Mouse (Mus musculus) neural tube, embryonic 11.5 days (tissue): Measurements from ENCODE around the gene P4hb. TPM values are rescaled to one million over a fixed set of nuclear protein-coding genes. Genes with fewer than 3 reads are reported as not detected.
A peak's percentile ranks its signal among the peaks of the same experiment; 100 is the strongest.

ENCODE experiments used
- ATAC-seq: fragments of 200-750 bp; cut with Nextera tagmentation; 2 replicates; pipeline ENCODE4 v1.8.0; 2017; ENCODE audit warnings: moderate number of reproducible peaks, mild to moderate bottlenecking, moderate TSS enrichment, moderate library complexity; ENCODE audit not compliant: insufficient read depth, low FRiP score, low TSS enrichment
- DNase-seq: peaks from one replicate; pipeline ENCODE4 v3.0.0-alpha.2; 2015; ENCODE audit warnings: low spot score
- H3K27ac ChIP-seq: fragments of 300-500 bp; sonication (generic); 2 replicates; pipeline ENCODE4 v1.5.1; 2014; ENCODE audit warnings: low read depth, mild to moderate bottlenecking, low read length
- H3K27me3 ChIP-seq: fragments of 300-500 bp; sonication (generic); 2 replicates; pipeline ENCODE4 v1.6.1; 2014; ENCODE audit warnings: mild to moderate bottlenecking, low read length, mixed read lengths; ENCODE audit not compliant: control insufficient read depth, insufficient read depth
- H3K36me3 ChIP-seq: fragments of 300-500 bp; sonication (generic); 2 replicates; pipeline ENCODE4 v1.6.1; 2014; ENCODE audit warnings: mild to moderate bottlenecking, low read length, moderate library complexity, mixed read lengths; ENCODE audit not compliant: control insufficient read depth, insufficient read depth
- H3K4me1 ChIP-seq: fragments of 300-500 bp; sonication (generic); 2 replicates; pipeline ENCODE4 v1.6.1; 2014; ENCODE audit warnings: low read length, mixed read lengths; ENCODE audit not compliant: control insufficient read depth, insufficient read depth
- H3K4me2 ChIP-seq: fragments of 300-500 bp; sonication (generic); 2 replicates; pipeline ENCODE4 v1.6.1; 2014; ENCODE audit warnings: low read depth, mild to moderate bottlenecking, moderate library complexity
- H3K4me3 ChIP-seq: fragments of 300-500 bp; sonication (generic); 2 replicates; pipeline ENCODE4 v1.5.1; 2014; ENCODE audit warnings: low read depth, low read length
- H3K9ac ChIP-seq: fragments of 300-500 bp; sonication (generic); 2 replicates; pipeline ENCODE4 v1.6.1; 2014; ENCODE audit warnings: mild to moderate bottlenecking, low read length
- H3K9me3 ChIP-seq: fragments of 300-500 bp; sonication (generic); 2 replicates; pipeline ENCODE4 v1.6.1; 2016; ENCODE audit warnings: low read length; ENCODE audit not compliant: control insufficient read depth
- WGBS: fragments of 180-500 bp; shearing (Covaris S2); extraction: QIAGEN DNeasy Blood & Tissue Kit; methylation state at CpG from one replicate; pipeline ENCODE4 v1.1.7; 2014; 5-methylcytosine and 5-hydroxymethylcytosine counted together
- polyA plus RNA-seq: library from polyadenylated mRNA; unstranded; fragments of >200 nt; fragmentation: Nextera tagmentation; extraction: Ambion mirVana; gene quantifications from 2 replicates; pipeline ENCODE4 v1.2.1, GENCODE M21; 2014

P4hb gene
- polyA plus RNA-seq, 1 experiment from 2014 or later = 562 TPM

DNA sequence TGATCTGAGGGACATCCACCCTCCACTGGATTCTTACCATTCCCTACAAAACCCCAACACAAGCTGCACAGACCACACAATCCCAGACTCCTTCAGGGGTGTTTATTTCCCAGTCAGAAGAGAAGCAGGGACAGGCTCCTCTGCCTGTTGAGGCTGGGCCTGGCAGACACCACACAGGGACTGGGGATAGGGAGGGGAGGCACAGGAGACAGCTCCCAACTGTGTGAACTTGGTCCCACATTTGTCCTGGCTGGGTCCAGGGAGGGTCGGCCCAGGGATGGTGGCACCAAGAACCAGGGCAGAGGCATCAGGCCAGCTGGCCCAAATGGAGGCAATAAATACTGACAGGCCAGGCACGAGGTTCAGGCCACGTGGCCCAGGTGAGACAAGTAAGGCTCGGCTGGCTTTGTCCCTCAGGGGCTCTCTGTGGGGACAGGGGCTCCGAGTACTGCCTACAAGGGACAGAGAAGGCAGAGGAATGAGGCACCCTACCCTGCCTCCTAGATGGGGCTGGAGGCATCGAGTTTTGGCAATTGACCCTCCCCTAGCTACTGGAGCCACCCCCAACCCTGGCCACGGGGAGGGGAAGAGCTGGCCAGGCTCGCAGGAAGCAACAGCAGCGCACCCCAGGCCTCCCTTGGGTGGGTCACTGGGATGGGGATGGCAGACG lies 5.1 kb upstream of the P4hb start:
- peaks cover 20% of the 10 kb centered on the region for H3K36me3 ChIP-seq
- no peak overlapping the region for H3K4me3 ChIP-seq
- no peak for ATAC-seq
- DNase-seq = no peak
- H3K4me1 ChIP-seq = peaks cover 13% of the 10 kb centered on the region
- H3K9me3 ChIP-seq = no peaks in the 10 kb centered on the region
- H3K27me3 ChIP-seq = no peaks in the 10 kb centered on the region
- H3K9ac ChIP-seq = no peak overlapping the region
- 85% methylated on average over 10 of the region's 10 CpGs for WGBS
- H3K4me2 ChIP-seq = no peak overlapping the region
- H3K27ac ChIP-seq = no peak overlapping the region

DNA sequence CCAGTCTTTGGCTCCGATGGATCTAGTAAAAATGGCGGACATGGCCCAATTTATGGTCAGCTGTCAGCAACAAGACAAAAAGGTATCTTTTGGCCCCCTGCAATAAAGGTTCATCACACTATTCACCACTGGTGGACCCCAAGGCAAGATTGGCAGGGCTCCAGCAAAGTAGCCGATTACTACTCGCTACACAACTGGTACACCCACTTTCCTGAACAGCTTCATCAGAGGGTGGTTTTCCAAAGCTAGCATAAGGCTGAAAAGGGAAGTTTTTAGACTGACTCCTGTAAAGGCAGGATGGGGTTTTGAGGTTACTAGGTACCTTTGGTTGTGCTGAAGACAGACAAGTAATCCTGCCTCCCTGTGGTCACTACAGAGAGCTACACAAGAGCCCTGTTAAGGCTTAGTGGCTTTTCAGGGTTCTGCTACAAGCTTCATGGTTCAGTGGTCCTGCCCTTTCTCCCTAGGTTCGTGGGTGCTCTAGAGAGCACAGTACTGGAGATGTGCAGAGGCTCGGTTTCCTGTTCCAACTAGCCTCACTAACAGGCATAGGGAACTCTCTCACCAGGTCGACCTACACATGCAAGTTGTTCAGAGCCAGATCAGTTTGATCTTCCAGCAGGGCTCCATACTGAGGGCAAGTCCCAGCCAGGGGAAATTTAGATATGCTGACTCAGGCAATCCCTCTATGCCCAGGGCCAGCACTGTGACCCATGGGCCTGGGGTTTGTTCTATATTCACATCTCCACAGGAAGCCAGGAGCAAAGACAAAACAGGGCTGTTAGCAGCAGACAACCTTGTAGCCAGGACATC lies 4.4 kb upstream of the P4hb start:
- ATAC-seq (no peak), DNase-seq (no peak)
- Histone ChIP-seq H3K4me2 (no peak overlapping the region), H3K36me3 (peaks cover 20% of the 10 kb centered on the region), H3K27ac (no peak overlapping the region), H3K4me3 (no peak overlapping the region), H3K9me3 (no peaks in the 10 kb centered on the region), H3K9ac (no peak overlapping the region), H3K4me1 (peaks cover 13% of the 10 kb centered on the region), H3K27me3 (no peaks in the 10 kb centered on the region)
- 83% methylated on average over 7 of the region's 7 CpGs for WGBS

- Histone ChIP-seq H3K36me3 (peaks cover 20% of the 10 kb centered on the region), H3K4me1 (peaks cover 18% of the 10 kb centered on the region), H3K27me3 (no peaks in the 10 kb centered on the region), H3K9ac (no peak overlapping the region), H3K27ac (no peak overlapping the region), H3K4me2 (no peak overlapping the region), H3K9me3 (no peaks in the 10 kb centered on the region), H3K4me3 (no peak overlapping the region)
- 87% methylated on average over 3 of the region's 3 CpGs for WGBS
- no peak for DNase-seq
- no peak for ATAC-seq
Measured at GRCm38 (mm10) chr11:120576365-120576981, 3.4 kb upstream of the P4hb start.

DNA sequence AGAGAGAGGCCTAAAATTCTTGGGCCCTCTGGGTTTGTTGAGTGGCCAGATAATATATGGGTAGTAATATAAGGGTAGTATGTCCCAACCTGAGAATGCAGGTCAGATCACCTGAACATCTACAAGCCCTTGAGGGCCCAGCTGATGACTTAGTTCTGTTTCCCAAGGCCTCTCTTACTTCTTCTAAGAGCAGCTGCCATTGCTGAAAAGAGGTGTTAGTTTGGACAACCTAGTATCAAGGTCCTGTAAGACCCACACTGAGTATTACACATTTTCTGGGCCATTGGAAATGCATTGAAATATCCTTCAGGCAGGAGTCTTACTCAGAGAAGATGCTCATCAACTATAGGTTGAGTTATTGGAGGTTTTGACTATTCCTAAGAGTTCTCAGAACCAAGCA lies 2.9 kb upstream of the P4hb start:
- ATAC-seq (no peak), DNase-seq (no peak)
- no peak overlapping the region for H3K4me3 ChIP-seq
- peaks cover 20% of the 10 kb centered on the region for H3K36me3 ChIP-seq
- H3K4me2 ChIP-seq = no peak overlapping the region
- no peak overlapping the region for H3K9ac ChIP-seq
- H3K9me3 ChIP-seq = no peaks in the 10 kb centered on the region
- H3K27ac ChIP-seq = no peak overlapping the region
- H3K4me1 ChIP-seq = peaks cover 21% of the 10 kb centered on the region
- H3K27me3 ChIP-seq = no peaks in the 10 kb centered on the region

DNA sequence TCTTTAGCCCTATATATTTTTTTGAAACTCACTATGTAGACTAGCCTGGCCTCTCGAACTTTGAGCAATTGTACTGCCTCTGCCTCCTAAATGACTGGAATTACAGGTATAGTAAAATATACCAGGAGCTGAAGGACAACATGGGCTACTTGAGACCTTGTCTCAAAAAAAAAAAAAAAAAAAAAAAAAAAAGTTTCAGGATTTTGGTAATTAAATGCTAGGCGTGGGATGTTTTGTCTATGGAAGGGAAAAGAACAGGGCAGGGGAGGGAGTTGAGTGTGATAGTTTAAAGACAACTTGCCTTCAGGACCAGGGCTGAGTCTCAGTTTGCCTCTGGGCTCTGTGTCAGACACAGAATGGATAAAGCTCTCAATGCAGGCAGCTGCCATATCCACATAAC lies 2.0 kb upstream of the P4hb start:
- no peaks in the 10 kb centered on the region for H3K27me3 ChIP-seq
- H3K4me1 ChIP-seq = peaks cover 18% of the 10 kb centered on the region
- peaks cover 25% of the 10 kb centered on the region for H3K36me3 ChIP-seq
- no peak overlapping the region for H3K9ac ChIP-seq
- no peaks in the 10 kb centered on the region for H3K9me3 ChIP-seq
- peak overlapping the region; percentile 90; the same call in 1 of the 2 replicates for H3K4me3 ChIP-seq
- DNase-seq (no peak), ATAC-seq (no peak)
- 74% methylated on average over 2 of the region's 2 CpGs for WGBS
- no peak overlapping the region; the same call in 1 of the 2 replicates for H3K4me2 ChIP-seq
- H3K27ac ChIP-seq = no peak overlapping the region

- H3K27ac ChIP-seq = no peak overlapping the region
Measured at GRCm38 (mm10) chr11:120574278-120574600, 1.2 kb upstream of the P4hb start.

DNA sequence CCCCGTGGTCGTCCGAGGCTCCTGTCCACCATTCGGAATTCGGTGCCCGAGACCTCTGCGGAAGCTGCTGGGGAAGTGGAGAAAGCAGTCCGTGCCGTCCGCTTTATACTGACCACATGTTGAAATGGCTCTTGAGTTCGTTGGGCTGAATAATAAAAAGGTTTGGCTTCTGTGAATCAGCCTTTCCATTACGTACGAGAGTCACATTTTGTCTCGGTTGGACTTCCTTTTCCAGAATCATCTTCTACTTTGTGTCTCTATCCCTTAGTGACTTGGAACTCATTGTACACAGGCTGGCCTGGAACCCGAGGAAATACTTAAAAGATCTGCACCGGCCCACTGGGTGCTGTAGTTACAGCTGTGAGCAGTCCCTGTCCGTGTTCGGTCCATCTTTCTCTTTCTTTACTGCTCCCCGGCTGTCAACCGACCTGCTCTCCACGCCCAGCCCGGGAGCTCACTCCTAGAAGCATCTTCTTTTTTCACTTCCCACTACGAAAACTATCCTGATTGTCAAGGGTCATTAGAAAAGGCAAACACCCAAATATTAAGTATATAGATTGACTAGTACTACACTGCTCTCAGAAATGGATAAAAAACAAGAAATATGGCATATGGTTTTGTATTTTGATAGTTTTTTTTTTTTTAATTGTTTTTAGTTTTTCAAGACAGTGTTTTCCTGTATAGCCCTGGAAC lies 678 bp upstream of the P4hb start:
- no peaks in the 10 kb centered on the region for H3K27me3 ChIP-seq
- H3K4me3 ChIP-seq = peak overlapping the region; percentile 90
- H3K9me3 ChIP-seq = no peaks in the 10 kb centered on the region
- ATAC-seq = peak; percentile 18; the same call in 1 of the 2 replicates
- WGBS = under 1% methylated on average over 23 of the region's 23 CpGs
- DNase-seq = no peak
- peaks cover 22% of the 10 kb centered on the region for H3K36me3 ChIP-seq
- H3K9ac ChIP-seq = peak overlapping the region; percentile 90
- H3K4me1 ChIP-seq = peaks cover 15% of the 10 kb centered on the region
- peak overlapping the region; percentile 80 for H3K27ac ChIP-seq
- H3K4me2 ChIP-seq = peak overlapping the region; percentile 92

More at GRCm38 (mm10) chr11:120574278-120574600, 1.2 kb upstream of the P4hb start:
- peak overlapping the region; percentile 92 for H3K4me2 ChIP-seq
- ATAC-seq = no peak
- WGBS = 48% methylated on average over 5 of the region's 5 CpGs
- peaks cover 26% of the 10 kb centered on the region for H3K36me3 ChIP-seq
- H3K9ac ChIP-seq = peak overlapping the region; percentile 90
- peaks cover 15% of the 10 kb centered on the region for H3K4me1 ChIP-seq
- no peaks in the 10 kb centered on the region for H3K9me3 ChIP-seq
- no peaks in the 10 kb centered on the region for H3K27me3 ChIP-seq
- H3K4me3 ChIP-seq = peak overlapping the region; percentile 90
- DNase-seq = no peak

DNA sequence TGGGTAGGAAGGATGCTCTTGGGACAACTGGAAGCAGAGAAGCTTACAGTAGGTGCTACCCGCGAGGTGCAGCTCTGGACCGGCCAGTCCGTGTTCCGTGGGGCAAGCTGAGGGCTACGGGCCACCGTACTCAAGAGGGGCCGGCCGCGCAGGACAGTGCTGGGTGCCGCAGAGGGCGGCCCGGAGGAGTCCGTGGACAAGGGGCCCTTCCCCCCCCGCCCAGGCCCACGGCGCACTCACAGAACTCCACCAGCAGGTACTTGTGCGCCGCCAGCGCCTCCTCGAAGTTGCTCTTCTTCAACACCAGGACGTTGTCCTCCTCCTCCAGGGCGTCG lies 669 bp downstream of the P4hb start:
- H3K9me3 ChIP-seq = no peaks in the 10 kb centered on the region
- no peaks in the 10 kb centered on the region for H3K27me3 ChIP-seq
- DNase-seq = no peak
- peak overlapping the region; percentile 90 for H3K4me3 ChIP-seq
- under 1% methylated on average over 24 of the region's 24 CpGs for WGBS
- H3K4me2 ChIP-seq = peak overlapping the region; percentile 92
- peak; percentile 42 for ATAC-seq
- H3K27ac ChIP-seq = peak overlapping the region; percentile 57; the same call in 1 of the 2 replicates
- peak overlapping the region; percentile 90 for H3K9ac ChIP-seq
- H3K4me1 ChIP-seq = peaks cover 15% of the 10 kb centered on the region
- H3K36me3 ChIP-seq = peaks cover 21% of the 10 kb centered on the region
